Mouse (Mus musculus) lung, postnatal 0 days (tissue): ENCODE measurements around the gene Rnf208.

Experiments
- CTCF ChIP-seq: IDR thresholded peaks from 2 replicates; pipeline ENCODE4 v1.5.1; 2016; ENCODE audit warnings: antibody characterized with exemption, mild to moderate bottlenecking
- EP300 ChIP-seq: IDR thresholded peaks from 2 replicates; pipeline ENCODE4 v1.6.1; 2016; ENCODE audit warnings: antibody characterized with exemption, mild to moderate bottlenecking, control low read depth

- TF ChIP-seq EP300 (no peak; the same call in 1 of the 2 replicates), CTCF (no peak; the same call in 1 of the 2 replicates)
Measured at GRCm38 (mm10) chr2:25240723-25241437, 1.2 kb upstream of the Rnf208 start.
